Mouse (Mus musculus): ENCODE results near the gene Men1. TPM values are rescaled to one million over a fixed set of nuclear protein-coding genes. Genes with fewer than 3 reads are reported as not detected.
"Not testable (repeated sequence)": the region's sequence is repeated elsewhere in the genome, so short reads cannot be mapped to it uniquely, and the experiment has no call there.

Men1 gene
- polyA plus RNA-seq, 1 experiment from 2014 or later: 19.5 TPM

DNA sequence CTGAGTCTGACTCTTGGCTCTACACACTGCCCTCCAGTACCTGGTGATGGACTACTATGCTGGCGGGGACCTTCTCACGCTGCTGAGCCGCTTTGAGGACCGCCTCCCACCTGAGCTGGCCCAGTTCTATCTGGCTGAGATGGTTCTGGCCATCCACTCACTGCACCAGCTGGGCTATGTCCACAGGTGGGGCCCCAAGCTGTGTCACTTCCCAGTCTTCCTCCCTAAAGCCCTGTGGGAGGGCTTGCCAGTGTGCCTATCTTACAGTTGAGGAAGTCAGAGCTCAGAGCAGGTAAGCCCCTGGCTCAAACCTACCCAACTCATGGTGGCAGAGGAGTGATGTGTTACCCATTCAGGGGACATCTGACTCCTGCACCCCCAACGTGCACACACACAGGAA, 24.6 kb upstream of the Men1 start:
- peaks cover 2% of the 10 kb centered on the region; the same call in 1 of the 2 replicates for H3K36me3 ChIP-seq (ENCODE audit: control insufficient read depth, insufficient read depth)
- no peak overlapping the region for H3K4me3 ChIP-seq (ENCODE audit: low read depth, low read length)
- H3K27me3 ChIP-seq (ENCODE audit: control insufficient read depth, insufficient read depth, low read depth, low read length): no peaks in the 10 kb centered on the region
- H3K9ac ChIP-seq (ENCODE audit: low read depth, low read length): no peak overlapping the region
- WGBS (ENCODE audit: insufficient replicate concordance): 81% methylated on average over 5 of the region's 5 CpGs
- no peaks in the 10 kb centered on the region for H3K9me3 ChIP-seq (replicated peaks; ENCODE audit: control insufficient read depth, low read length)
- H3K4me2 ChIP-seq (ENCODE audit: low read depth, low read length): no peak overlapping the region
- no peak for ATAC-seq (ENCODE audit: low read depth)
- H3K27ac ChIP-seq (ENCODE audit: low read length): no peak overlapping the region
- H3K4me1 ChIP-seq (ENCODE audit: control insufficient read depth, low read depth, low read length): peaks cover 15% of the 10 kb centered on the region

DNA sequence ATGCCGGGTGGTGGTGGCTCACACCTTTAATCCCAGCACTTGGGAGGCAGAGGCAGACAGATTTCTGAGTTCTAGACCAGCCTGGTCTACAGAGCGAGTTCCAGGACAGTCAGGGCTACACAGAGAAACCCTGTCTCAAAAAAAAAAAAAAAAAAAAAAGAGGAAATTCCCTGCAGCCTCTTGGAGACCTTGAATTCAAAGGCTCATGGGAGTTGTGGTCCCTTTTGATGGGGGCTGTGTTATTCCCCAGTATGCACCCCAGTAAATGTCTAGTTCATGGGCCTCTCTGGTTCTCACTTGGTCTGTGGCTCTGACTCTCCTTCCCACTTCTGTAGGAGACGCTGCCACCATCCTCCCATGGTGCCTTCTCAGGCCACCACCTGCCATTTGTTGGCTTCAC, 23.0 kb upstream of the Men1 start:
- WGBS (ENCODE audit: insufficient replicate concordance): 68% methylated on average over 3 of the region's 3 CpGs
- not testable (repeated sequence) for H3K27me3 ChIP-seq (ENCODE audit: control insufficient read depth, insufficient read depth, low read depth, low read length); H3K9me3 ChIP-seq (replicated peaks; ENCODE audit: control insufficient read depth, low read length); H3K4me3 ChIP-seq (ENCODE audit: low read depth, low read length); H3K27ac ChIP-seq (ENCODE audit: low read length); H3K4me1 ChIP-seq (ENCODE audit: control insufficient read depth, low read depth, low read length); H3K4me2 ChIP-seq (ENCODE audit: low read depth, low read length); H3K9ac ChIP-seq (ENCODE audit: low read depth, low read length); ATAC-seq (ENCODE audit: low read depth); H3K36me3 ChIP-seq (ENCODE audit: control insufficient read depth, insufficient read depth)

DNA sequence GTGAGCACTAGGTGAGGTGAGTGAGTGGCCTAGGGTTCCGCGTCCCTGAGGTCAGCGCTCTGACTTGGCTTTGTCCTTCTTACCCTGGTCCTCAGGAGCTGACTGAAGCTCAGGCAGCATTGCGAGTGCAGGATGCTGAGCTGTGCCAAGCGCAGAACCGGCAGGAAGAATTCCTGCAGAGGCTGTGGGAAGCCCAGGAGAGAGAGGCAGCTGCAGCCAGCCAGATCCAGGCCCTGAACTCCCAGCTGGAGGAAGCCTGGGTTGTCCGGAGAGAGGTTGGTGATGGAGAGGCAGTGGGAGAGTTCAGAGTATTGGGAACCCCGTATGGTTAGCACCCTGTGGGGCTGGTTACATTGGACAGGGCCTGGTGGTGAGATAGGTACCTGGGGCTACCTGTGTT, 21.0 kb upstream of the Men1 start:
- no peaks in the 10 kb centered on the region for H3K9me3 ChIP-seq (replicated peaks; ENCODE audit: control insufficient read depth, low read length)
- H3K4me1 ChIP-seq (ENCODE audit: control insufficient read depth, low read depth, low read length): no peaks in the 10 kb centered on the region
- H3K36me3 ChIP-seq (ENCODE audit: control insufficient read depth, insufficient read depth): peaks cover 7% of the 10 kb centered on the region
- 83% methylated on average over 8 of the region's 8 CpGs for WGBS (ENCODE audit: insufficient replicate concordance)
- no peak for ATAC-seq (ENCODE audit: low read depth)
- H3K27me3 ChIP-seq (ENCODE audit: control insufficient read depth, insufficient read depth, low read depth, low read length): no peaks in the 10 kb centered on the region
- no peak overlapping the region for H3K27ac ChIP-seq (ENCODE audit: low read length)
- H3K4me2 ChIP-seq (ENCODE audit: low read depth, low read length): no peak overlapping the region
- no peak overlapping the region for H3K9ac ChIP-seq (ENCODE audit: low read depth, low read length)
- no peak overlapping the region for H3K4me3 ChIP-seq (ENCODE audit: low read depth, low read length)

DNA sequence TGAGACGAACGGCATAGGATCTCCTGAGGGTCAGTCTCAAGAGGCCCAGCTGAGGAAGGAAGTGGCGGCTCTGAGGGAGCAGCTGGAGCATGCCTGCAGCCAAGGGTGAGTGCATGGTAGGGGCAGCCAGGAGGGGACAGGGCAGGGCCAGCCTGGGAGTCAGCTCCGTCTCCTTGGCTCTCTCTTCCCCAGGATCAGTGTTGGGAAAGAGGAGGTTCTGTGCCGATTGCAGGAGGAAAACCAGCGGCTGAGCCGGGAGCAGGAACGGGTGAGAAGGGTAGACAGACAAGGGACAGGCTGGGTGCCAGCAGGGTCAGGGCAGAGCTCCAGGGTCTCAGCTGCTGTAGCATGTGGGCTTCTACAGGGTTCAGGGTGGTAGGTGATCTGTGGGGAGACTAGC, 20.3 kb upstream of the Men1 start:
- Histone ChIP-seq H3K9ac (ENCODE audit: low read depth, low read length) (no peak overlapping the region), H3K4me2 (ENCODE audit: low read depth, low read length) (no peak overlapping the region), H3K27ac (ENCODE audit: low read length) (no peak overlapping the region), H3K27me3 (ENCODE audit: control insufficient read depth, insufficient read depth, low read depth, low read length) (no peaks in the 10 kb centered on the region), H3K36me3 (ENCODE audit: control insufficient read depth, insufficient read depth) (peaks cover 9% of the 10 kb centered on the region), H3K9me3 (replicated peaks; ENCODE audit: control insufficient read depth, low read length) (no peaks in the 10 kb centered on the region), H3K4me3 (ENCODE audit: low read depth, low read length) (no peak overlapping the region), H3K4me1 (ENCODE audit: control insufficient read depth, low read depth, low read length) (no peaks in the 10 kb centered on the region)
- ATAC-seq (ENCODE audit: low read depth): no peak
- 66% methylated on average over 8 of the region's 8 CpGs for WGBS (ENCODE audit: insufficient replicate concordance)

DNA sequence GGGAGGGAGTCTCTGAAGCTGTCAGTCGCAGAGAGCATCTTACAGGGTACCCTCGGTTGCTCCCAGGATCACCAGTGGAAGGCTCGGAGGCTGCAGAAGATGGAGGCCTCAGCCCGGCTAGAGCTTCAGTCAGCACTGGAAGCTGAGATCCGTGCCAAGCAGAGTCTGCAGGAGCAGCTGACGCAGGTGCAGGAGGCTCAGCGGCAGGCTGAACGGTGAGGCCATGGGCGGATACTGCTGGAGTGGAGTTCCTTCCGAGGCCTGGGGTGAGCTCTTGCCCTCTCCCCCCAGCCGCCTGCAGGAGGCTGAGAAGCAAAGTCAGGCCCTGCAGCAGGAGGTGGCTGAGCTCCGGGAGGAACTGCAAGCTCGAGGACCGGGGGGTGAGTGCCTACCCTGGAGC, 19.2 kb upstream of the Men1 start:
- Histone ChIP-seq H3K9me3 (replicated peaks; ENCODE audit: control insufficient read depth, low read length) (no peaks in the 10 kb centered on the region), H3K27me3 (ENCODE audit: control insufficient read depth, insufficient read depth, low read depth, low read length) (no peaks in the 10 kb centered on the region), H3K4me3 (ENCODE audit: low read depth, low read length) (no peak overlapping the region), H3K4me1 (ENCODE audit: control insufficient read depth, low read depth, low read length) (no peaks in the 10 kb centered on the region), H3K27ac (ENCODE audit: low read length) (no peak overlapping the region), H3K9ac (ENCODE audit: low read depth, low read length) (no peak overlapping the region), H3K36me3 (ENCODE audit: control insufficient read depth, insufficient read depth) (peaks cover 9% of the 10 kb centered on the region), H3K4me2 (ENCODE audit: low read depth, low read length) (no peak overlapping the region)
- no peak for ATAC-seq (ENCODE audit: low read depth)
- WGBS (ENCODE audit: insufficient replicate concordance): 79% methylated on average over 14 of the region's 14 CpGs

DNA sequence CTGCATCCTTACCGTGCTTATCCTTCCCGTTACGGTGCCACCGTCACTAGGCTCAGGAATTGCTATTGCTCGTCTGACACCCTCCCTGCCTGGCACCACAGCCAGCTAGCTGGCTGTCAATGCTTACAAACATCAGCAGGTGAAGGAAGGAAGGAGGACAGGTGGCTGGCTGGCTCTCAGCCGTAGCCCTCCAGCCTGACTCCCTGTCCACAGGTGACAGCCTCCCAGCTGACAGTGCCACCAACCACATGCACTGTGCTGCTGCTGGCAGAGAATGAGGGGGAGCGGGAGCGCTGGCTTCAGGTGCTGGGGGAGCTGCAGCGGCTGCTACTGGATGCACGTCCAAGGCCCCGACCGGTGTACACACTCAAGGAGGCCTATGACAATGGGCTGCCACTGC, 16.6 kb upstream of the Men1 start:
- no peaks in the 10 kb centered on the region for H3K9me3 ChIP-seq (replicated peaks; ENCODE audit: control insufficient read depth, low read length)
- no peak overlapping the region for H3K27ac ChIP-seq (ENCODE audit: low read length)
- H3K4me1 ChIP-seq (ENCODE audit: control insufficient read depth, low read depth, low read length): no peaks in the 10 kb centered on the region; the same call in 1 of the 2 replicates
- no peak overlapping the region for H3K4me2 ChIP-seq (ENCODE audit: low read depth, low read length)
- H3K4me3 ChIP-seq (ENCODE audit: low read depth, low read length): no peak overlapping the region
- H3K27me3 ChIP-seq (ENCODE audit: control insufficient read depth, insufficient read depth, low read depth, low read length): no peaks in the 10 kb centered on the region
- WGBS (ENCODE audit: insufficient replicate concordance): 80% methylated on average over 12 of the region's 12 CpGs
- no peak for ATAC-seq (ENCODE audit: low read depth)
- peaks cover 9% of the 10 kb centered on the region for H3K36me3 ChIP-seq (ENCODE audit: control insufficient read depth, insufficient read depth)
- H3K9ac ChIP-seq (ENCODE audit: low read depth, low read length): no peak overlapping the region

DNA sequence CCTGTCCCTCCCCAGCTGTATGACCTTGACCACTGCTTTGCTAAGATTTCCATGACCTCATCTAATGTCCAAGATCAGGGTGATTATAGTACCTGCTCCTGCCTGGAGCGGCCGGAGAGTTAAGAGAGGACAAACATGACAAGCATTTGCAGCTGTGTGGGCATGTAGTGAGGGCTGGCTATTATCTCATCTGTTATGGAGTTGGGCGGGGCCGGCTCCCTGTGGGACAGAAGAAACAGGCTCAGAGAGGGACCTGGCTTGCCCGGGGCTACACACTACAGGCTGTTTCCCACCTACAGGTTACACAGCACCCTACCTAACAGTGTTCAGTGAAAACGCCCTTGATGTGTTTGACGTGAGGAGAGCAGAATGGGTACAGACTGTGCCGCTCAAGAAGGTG, 13.4 kb upstream of the Men1 start:
- no peak for ATAC-seq (ENCODE audit: low read depth)
- 60% methylated on average over 8 of the region's 8 CpGs for WGBS (ENCODE audit: insufficient replicate concordance)
- H3K4me1 ChIP-seq (ENCODE audit: control insufficient read depth, low read depth, low read length): no peaks in the 10 kb centered on the region; the same call in 1 of the 2 replicates
- no peaks in the 10 kb centered on the region for H3K27me3 ChIP-seq (ENCODE audit: control insufficient read depth, insufficient read depth, low read depth, low read length)
- no peak overlapping the region for H3K4me3 ChIP-seq (ENCODE audit: low read depth, low read length)
- H3K9ac ChIP-seq (ENCODE audit: low read depth, low read length): no peak overlapping the region
- no peaks in the 10 kb centered on the region for H3K9me3 ChIP-seq (replicated peaks; ENCODE audit: control insufficient read depth, low read length)
- no peak overlapping the region for H3K4me2 ChIP-seq (ENCODE audit: low read depth, low read length)
- no peak overlapping the region for H3K27ac ChIP-seq (ENCODE audit: low read length)
- H3K36me3 ChIP-seq (ENCODE audit: control insufficient read depth, insufficient read depth): peaks cover 7% of the 10 kb centered on the region; the same call in 1 of the 2 replicates

DNA sequence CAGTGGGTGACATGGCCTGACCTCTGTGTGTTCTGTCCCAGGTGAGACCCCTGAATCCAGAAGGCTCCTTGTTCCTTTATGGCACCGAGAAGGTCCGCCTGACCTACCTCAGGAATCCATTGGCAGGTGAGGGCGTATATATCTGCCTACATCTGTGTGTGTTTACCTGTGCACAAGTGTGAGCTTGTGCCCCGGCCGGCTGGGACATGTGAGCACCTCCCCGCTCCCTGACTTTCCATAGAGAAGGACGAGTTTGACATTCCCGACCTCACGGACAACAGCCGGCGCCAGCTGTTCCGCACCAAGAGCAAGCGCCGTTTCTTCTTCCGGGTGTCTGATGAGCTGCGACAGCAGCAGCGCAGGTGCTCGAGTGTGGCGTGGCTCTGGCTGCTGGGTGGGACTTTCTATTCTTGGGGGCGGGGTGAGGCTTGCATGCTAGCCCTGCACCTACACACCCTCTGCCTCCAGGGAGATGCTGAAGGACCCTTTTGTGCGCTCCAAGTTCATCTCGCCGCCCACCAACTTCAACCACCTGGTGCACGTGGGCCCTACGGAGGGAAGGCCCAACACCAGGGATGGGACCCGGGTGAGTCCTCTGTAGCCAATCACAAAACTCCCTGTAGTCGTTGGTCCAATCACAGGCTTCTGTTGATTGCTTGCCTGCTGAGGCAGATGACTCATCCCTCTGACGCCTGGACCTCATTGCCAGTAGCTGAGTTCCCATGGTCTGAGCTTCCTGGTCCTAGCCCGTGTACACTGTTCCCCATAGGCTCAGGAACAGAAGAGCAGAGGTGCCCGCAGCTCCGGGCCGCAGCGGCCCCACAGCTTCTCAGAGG, 12.8 kb upstream of the Men1 start:
- no peak for ATAC-seq (ENCODE audit: low read depth)
- WGBS (ENCODE audit: insufficient replicate concordance): 84% methylated on average over 33 of the region's 33 CpGs

DNA sequence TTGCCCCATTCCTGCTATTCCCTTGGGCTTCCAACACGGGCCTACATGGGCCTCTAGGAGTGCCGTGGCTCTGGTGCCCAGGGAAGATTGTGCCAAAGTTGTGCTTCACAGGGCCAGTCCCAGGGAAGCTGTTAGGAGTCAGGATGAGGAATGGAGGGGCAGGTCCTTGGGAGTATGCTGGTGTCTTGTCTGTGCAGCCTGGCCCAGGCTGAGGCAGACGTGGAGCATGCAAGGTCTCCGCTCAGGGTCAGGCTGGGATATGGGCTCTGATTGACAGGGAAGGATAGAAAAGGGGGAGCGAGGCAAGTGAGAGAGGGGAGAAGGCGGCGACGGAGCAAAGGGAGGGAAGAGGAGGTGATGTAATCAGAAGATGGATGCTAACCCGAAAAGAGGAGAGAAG, 10.0 kb upstream of the Men1 start:
- Histone ChIP-seq H3K9me3 (replicated peaks; ENCODE audit: control insufficient read depth, low read length) (no peaks in the 10 kb centered on the region), H3K4me2 (ENCODE audit: low read depth, low read length) (no peak overlapping the region), H3K27ac (ENCODE audit: low read length) (no peak overlapping the region), H3K4me3 (ENCODE audit: low read depth, low read length) (no peak overlapping the region), H3K4me1 (ENCODE audit: control insufficient read depth, low read depth, low read length) (no peaks in the 10 kb centered on the region; the same call in 1 of the 2 replicates), H3K9ac (ENCODE audit: low read depth, low read length) (no peak overlapping the region), H3K36me3 (ENCODE audit: control insufficient read depth, insufficient read depth) (no peaks in the 10 kb centered on the region), H3K27me3 (ENCODE audit: control insufficient read depth, insufficient read depth, low read depth, low read length) (no peaks in the 10 kb centered on the region)
- 66% methylated on average over 9 of the region's 9 CpGs for WGBS (ENCODE audit: insufficient replicate concordance)
- ATAC-seq (ENCODE audit: low read depth): no peak

More for the DNA sequence above, 12.8 kb upstream of the Men1 start:
- H3K9ac ChIP-seq (ENCODE audit: low read depth, low read length): no peak overlapping the region
- peaks cover 7% of the 10 kb centered on the region; the same call in 1 of the 2 replicates for H3K36me3 ChIP-seq (ENCODE audit: control insufficient read depth, insufficient read depth)
- H3K4me3 ChIP-seq (ENCODE audit: low read depth, low read length): no peak overlapping the region
- no peak overlapping the region for H3K4me2 ChIP-seq (ENCODE audit: low read depth, low read length)
- H3K27me3 ChIP-seq (ENCODE audit: control insufficient read depth, insufficient read depth, low read depth, low read length): no peaks in the 10 kb centered on the region
- no peaks in the 10 kb centered on the region for H3K9me3 ChIP-seq (replicated peaks; ENCODE audit: control insufficient read depth, low read length)
- H3K4me1 ChIP-seq (ENCODE audit: control insufficient read depth, low read depth, low read length): no peaks in the 10 kb centered on the region; the same call in 1 of the 2 replicates
- H3K27ac ChIP-seq (ENCODE audit: low read length): no peak overlapping the region

Measured in liver, embryonic 16.5 days (tissue).